12 mouse cellular contexts compared by ENCODE assay signal in genomic region chr11:106426447-106426846, GRCm38 (mm10).
"Had no signal": no experiment of that assay in that cellular context is flagged by ENCODE, and none has a peak within 500 bp of the region (broad histone marks: within the 10 kb centered on the region; RNA-seq: fewer than 3 reads in every experiment).

No protein-coding gene starts in this region.

- ATAC-seq: inflammation-experienced regulatory T-cells, adult 6 months; midbrain, embryonic 16.5 days had no signal

- H3K27ac ChIP-seq: limb, embryonic 13.5 days; liver, embryonic 14.5 days; neural tube, embryonic 13.5 days; stomach, postnatal 0 days had no signal

- H3K9me3 ChIP-seq: limb, embryonic 13.5 days; megakaryocyte, embryonic 14.5 days; neural tube, embryonic 13.5 days had no signal

- H3K9ac ChIP-seq: limb, embryonic 13.5 days; liver, embryonic 14.5 days; neural tube, embryonic 13.5 days had no signal

- H3K4me2 ChIP-seq: limb, embryonic 13.5 days; midbrain, embryonic 11.5 days; neural tube, embryonic 13.5 days had no signal

- H3K4me1 ChIP-seq: neural tube, embryonic 13.5 days had no signal

- DNase-seq: kidney, adult 8-10 months; left cerebral cortex, postnatal 4 days; retina, postnatal 1 day; right cerebral cortex, postnatal 14 days had no signal

- H3K27me3 ChIP-seq: limb, embryonic 13.5 days; megakaryocyte, embryonic 14.5 days; neural tube, embryonic 13.5 days had no signal

- H3K4me3 ChIP-seq: limb, embryonic 13.5 days; megakaryocyte, embryonic 14.5 days; neural tube, embryonic 13.5 days had no signal
